Mouse (Mus musculus): ENCODE data around the gene Dcst1.

The Dcst1 gene

DNA sequence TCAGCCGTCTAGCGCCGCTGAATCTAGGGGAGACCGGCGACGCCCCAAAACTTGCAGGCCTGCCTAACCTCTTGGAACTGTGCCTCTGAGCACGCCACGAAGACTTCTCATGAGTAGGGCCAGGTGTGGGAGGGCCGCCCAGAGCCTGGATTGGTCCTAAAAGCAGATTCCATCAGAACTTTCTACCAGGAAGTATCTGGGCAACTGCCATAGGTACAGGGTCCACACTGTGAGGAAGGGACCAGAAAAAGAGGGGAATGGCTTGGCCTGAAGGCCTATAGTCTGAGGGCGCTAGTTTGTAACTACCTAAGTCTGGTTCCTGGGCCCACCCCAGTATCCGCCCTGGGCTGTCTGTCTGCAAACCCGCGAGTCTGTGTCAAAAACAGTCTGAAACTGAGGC is 33.5 kb downstream of the Dcst1 start:
- no peak for DNase-seq

DNA sequence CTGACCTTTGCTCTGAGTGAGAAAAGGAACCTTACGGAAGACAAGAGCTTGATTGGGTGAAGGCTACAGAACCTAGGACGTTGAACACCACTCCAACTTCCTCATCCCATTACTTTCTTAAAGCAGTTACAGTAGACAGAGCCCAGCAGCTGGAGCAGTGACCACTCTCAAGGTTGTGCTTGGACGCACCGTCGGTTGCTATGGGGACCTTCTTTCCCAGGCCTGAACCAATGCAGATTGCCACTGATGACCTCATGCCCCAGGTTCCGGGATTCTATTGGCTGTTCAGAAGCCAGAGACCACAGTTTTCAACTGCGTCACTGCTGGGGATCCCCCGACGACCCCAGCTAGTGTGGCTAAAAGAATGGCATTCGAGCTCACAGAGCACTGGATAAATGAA is 34.1 kb downstream of the Dcst1 start:
- DNase-seq: no peak

DNA sequence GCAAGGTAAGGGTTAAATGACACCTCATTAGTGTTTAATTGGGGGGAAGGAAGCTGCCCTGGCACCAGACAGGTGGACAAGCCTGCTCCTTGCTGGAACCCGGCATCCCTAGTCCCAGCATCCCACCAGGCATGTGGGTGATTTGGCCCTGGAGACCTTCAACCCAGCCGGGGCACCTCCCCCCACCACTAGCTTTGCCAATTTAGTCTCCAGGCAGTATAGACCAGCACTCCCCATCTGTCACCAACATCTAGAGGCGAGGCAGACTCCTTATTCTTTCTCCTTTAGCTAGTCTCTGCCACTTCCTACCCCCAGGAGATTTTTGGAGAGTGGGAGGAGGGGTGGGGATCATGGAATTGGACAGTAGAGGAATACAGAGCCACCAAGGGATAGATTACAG is 34.7 kb downstream of the Dcst1 start:
- no peak for DNase-seq

DNA sequence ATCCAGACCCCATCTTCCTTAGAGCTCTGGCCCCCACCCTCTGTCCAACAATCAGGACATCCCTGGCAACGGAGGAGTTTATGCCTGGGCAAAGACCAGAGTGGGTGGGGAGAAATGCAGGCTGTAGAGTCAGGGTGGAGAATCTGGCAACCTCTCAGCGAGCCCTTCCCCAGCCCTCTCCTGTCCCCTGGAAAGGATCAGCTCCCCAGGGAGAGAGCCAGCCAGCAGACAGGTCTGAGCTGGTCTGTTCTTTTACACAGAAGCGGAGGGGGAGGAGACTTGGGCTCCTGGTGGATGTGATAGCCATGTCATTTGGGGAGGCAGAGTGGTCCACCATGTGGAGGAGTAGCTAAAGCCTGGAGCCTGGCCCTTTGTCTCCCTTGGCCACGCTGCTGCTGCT is 36.4 kb downstream of the Dcst1 start:
- no peak for DNase-seq

DNA sequence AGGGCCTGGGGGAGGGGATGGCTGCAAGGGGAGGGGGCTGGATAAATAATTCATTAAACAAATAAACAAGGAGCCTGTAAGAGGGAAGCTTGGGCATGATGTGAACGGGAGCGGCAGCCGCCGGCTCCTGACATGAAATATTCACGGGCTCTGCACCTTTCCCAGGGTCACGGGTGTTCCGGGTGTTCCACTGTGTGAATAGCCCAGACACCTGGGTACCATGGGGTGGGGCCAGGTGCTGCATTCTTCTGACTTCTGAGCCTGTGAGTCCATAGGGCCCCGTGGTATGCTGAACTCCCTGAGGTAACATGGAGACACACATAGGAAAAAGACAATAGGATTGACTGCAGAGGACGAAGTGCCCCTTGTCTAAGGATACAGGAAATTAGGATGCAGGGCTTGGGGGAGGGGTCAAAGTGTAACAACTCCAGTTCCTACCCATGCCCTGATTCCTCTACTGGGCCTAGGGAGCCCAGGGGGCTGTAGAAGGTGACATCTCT is 37.6 kb downstream of the Dcst1 start:
- DNase-seq: no peak

DNA sequence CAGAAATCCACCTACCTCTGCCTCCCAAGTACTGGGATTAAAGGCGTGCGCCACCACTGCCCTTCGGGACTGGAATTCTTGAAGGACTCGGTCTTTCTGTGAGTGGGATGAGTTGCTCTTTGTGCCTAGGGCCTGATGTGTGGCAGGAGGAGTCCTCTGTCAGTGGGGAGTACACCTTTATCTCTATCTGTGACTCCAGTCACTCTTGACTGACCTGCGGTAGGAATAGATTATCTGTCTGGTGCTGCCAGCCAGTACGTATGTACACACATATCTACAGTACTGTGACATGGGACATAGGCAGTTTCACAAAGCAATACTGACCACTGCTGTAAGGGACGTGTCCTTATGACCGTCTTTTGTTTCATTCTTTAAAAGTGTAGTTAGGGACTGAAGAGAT is 39.2 kb downstream of the Dcst1 start:
- no peak for DNase-seq

DNA sequence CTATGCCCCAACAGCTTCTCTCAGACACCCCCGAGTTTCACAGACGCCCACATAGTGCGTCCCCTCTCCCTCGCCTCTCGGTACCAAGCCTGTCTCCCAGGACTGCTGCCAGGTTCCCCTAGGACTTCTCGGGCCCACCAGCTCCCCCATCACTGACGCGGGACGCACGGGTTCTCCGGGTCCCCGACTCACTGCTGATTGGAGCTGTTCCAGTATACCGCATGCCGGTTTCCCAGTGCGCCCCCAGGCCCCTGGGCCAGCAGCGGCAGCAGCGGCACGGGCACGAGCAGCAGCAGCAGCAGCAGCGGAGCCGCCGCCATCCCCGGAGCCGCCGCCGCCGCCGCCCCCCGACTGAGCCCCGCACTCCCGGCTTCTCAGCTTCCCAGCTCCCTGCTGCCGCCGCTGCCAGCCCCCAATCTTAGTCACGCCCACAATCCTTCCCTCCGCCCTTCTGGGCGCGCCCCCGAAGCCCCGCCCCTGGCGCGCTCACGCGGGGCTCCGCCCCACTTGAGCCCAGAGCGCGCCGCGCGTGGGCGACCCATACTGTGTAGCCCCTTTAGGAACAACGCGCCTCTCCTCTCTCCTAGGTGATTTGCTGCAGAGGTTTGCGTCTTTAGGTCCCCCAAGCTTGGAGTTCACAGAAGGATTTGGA is 42.4 kb downstream of the Dcst1 start, which contains the start of gene Efna3:
TSS of gene Efna3 (minus strand) at position 452 of the 652 bp plus-strand sequence.
- DNase-seq: peak; percentile 40 to 43

DNA sequence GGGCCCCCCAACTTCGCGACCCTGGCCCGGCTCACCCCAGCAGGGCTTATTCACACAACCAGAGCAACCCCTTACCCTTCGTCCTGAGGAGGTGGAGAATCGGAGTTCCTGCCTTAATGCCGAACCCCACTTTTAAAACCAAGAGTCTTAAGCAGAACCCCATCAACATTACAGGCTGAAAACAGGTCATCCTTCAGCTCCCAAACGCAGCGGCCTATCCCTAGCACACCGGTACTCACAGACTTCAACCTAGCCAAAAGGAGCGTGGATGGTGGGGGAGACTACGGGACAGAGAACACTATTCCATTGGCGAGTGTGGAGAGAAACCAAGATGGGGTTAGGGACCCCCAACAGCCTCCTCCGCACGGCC is 42.9 kb downstream of the Dcst1 start:
- no peak for DNase-seq

DNA sequence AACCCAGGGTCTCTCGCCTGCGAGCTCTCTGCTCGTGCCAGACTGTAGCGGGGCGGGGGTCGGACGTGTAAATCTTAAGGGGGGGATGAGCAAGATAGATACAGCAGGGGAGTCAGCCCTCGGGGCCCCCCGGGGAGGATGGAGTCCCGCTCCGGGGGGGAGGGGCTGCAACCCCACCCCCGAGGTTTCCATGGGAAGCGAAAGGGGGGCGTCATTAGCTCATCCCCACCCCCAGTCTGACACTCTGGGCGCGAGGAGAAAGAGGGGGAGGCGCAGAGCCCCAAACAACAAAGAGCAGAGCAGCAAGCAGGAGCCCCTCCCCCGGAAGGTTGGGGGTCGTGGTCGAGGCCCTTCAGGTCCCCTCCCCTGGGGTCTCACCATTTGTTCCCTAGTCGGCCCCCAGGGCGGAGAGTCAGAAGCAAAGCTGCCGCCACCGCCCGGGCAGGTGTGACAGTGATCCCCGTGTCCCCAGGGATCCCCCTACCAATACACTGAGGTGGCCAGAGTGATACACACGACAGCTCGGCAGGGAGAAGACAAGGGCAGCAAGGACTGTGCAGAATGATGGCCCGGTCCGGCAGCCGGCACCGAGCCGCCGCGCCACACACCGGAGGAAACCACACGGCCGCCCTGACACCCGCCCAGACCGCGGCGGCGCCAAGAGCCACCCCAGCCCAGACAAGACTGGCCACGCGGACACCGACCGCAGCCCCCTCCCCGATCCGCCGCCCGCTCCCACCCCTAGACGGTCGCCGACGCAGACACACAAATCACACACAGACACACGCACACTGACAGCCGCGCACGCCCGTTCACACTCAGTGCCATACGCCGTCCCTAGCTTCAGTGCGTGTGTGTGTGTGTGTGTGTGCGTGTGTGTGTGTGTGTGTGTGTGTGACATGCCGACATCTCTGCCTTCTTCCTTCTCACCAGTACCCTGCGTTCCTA is 43.6 kb downstream of the Dcst1 start:
- DNase-seq: no peak

DNA sequence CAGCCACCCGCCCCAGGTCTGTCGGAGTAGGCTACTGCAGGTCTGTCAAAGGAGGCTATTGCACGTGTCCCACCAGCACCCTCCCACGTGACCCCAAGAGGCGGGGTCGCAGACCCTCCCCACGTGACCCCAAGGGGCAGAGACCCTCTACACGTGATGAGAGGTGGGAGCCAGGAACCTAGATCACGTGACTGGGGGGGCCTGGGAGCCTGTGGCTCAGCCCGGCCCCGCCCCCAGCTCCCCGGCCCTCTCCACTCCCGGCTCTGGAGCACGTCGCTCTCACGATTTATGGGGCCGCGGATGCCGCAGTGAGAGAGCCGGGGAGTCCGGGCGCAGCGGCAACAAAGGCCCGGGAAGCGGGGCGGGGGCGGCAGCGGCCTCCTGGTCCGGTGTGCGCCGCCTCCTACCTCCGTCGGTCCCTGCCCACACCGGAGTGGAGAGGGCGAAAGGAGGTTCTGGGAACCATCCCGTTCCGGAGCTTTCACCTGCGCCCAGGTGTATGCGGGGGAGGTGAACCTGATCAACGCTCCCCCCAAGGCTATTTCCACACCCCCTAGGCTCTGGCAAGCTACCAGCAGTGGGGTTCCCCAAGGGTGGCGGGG is 44.4 kb downstream of the Dcst1 start:
- DNase-seq: no peak

DNA sequence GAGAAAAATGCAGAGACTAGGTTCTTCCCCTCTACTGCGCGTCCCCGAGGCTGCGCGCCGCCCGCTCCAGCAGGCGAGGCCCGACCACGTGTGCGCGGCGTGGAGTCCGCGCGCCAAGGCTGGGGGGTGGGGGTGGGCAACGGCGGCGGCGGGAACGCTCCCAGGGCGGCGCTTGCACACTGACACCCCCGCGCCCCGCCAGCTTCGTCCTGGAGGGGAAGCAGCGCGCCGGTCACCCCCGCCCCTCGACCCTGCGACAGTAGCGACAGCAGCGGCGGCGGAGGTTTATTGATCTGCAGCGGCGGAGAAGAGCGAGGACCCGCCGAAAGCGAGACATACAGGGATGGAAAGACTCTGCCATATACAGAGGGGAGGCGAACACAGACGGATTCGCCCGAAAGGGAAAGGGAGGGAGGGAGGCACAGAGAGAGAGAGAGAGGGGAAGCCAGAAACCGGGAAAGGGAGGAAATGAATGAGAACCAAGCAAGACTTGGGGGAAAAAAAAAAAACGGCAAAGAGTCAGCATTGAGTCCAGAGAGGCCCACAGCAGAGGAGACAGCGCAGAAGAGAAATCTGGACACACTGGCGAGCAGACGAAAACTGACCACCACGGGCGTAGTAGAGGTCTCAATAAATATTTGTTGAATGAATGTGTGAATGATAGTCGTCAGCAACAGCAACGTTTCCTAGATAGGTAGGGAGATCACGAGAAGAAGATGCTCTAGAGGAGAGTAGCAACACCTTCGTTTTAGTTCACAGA is 45.3 kb downstream of the Dcst1 start:
- no peak for DNase-seq

DNA sequence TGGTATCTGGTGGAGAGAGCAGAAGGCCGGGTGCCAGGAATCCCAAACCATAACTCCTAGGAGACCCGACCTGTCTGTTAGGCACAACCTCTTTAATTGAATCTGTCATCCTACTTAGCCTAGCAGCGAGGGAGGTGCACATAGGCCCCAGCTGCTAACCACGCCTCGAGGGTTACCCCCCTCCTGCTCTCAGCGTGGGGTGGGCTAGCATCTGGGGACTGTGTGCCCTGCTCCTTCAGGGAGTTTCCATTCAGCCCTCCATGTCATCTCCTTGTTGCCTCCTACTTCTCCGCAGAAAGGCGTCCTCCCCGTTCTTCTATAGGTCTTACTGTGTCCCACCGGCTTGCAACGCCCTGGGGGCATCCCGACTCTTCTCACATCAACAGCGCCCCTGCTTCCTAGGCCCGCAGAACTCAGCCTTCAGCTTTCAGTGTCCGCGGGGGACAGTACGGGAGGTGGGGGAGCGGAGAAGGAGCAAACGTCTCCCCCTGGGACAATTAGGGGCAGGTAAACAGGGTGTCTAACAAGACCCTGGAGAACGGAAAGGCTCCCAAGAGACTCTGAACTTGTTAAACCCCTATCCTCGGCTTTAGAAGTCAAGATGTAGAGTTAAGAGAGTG is 46.0 kb downstream of the Dcst1 start:
- no peak for DNase-seq

DNA sequence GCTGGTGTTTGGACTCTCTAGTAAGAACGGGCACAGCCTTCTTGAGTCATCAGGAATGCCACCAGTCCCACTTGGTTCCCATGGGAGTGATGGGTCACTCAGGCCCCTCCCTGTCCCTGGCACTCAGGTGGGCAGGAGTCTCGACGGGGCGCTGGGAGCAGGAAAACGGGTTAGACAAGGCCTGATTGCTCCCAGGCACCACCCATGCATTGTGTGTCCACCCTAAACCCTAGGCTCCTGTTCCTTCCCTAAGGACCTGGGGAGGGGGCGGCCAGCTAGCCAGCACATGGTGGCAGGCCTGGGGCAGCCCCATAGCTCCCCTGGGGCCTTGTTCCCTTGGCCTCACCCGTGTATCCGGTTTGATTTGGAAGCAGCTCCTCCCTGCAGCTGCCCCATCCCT is 46.7 kb downstream of the Dcst1 start:
- DNase-seq: no peak

DNA sequence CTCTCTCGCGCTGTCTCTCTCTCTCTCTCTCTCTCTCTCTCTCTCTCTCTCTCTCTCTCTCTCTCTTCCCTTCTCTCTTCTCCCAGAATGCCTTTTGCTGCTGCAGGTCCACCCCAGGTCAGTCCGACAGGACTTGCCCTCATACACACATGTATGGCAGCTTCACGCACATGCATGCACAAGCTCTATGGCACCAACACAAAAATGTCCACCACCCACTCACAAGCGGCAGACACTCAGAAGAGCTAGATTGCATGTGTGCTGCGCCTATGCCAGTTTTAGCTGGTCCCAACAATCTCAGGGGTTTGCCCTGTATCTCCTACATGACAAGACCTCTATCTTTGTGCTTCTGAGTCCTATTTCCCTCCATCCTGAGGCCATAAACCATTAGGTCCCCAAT is 47.8 kb downstream of the Dcst1 start:
- no peak for DNase-seq

DNA sequence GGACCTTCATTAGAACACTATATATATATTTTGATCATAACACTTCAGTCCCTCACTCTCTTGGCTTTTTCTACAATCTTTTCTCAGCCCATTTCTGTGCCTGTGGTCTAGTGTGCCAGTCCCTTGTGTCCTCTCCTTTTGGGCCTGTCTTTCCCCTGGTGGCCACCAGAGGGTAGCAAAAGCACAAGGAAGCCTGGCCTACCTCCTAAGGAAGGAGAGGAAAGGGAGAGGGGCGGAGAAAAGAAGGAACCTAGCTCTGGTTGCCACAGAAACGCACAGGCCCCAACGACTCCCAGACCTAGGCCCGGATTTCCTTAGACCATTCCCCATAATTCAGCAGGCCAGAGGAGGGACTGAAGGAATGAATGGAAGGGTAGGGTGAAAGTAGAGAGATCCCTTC is 48.2 kb downstream of the Dcst1 start:
- peak; percentile 54 to 76 for DNase-seq

DNA sequence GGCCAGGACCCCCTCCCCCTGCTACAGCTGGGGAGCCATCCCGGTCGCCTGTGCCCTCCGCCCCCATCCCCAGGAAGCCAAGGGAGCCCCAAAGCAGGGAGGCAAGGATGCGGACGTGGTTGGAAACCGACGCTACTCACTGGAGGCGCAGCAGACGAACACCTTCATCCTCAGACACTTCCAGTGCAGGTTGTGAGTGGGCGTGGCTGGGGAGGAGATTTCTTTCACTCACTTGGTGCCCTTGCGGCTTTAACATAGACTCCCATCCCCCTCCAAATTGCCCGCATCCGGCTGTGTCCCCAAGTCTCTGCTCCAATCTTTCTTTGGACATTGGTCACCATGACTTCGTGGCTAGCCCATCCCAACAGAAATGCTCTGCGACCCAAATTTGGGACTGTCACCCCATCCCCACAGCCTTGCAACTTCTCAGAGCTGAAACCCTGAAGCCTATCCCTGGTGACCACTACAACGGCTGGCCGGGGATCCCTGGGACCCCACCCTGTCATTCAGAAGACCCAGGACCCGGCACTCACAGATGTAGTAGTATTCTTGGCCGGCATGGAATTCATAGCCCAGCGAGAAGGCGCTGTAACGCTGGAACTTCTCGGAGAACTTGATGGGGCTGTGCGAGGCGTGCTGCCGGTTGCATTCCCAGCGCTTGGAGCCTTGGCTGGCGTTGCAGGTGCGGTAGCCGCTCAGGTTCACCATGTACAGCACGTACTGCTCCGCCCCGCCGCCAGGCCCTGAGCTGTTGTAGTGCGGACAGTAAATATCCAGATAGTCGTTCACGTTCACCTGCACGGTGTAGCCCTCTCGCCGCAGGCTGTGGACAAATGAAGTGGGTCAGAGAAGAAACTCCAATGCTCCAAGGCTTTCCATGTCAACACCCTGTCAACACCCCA is 48.9 kb downstream of the Dcst1 start:
- peak in 1 of 2 experiments; percentile 10 for DNase-seq

DNA sequence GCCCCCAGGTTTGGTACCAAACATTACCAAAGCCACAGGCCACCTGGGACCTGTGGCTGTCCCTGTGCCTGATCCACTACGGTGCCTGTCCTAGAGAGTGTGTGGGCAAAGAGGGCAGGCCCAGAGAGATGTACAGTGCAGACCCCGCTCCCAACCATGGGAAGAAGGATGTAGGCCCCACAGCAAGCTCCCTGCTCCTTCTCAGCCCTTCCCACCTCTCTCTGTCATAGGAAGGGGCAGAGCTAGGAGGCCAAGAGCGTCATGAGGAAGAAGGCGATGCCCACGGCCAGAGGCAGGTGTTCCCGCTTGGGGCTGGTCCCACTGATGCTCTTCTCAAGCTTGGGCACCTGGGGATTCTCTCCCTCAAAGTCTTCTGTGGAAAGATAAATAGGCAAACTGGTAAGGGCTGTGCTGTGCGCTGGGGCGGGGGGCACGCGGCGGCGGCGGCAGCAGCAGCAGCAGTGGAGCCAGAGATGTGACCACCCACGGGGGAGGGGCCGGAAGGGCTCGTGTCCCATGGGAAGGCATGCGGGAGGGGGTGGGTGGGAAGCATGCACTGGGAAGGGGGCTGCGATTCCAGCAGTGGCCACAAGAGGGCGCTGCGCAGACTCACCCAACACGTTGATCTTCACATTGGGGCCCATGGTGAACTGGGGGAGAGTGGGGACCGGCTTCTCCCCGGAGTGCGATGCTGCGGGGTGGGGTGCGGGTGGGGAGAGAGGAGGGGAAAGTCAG is 49.7 kb downstream of the Dcst1 start:
- DNase-seq: peak; percentile 38 to 62

DNA sequence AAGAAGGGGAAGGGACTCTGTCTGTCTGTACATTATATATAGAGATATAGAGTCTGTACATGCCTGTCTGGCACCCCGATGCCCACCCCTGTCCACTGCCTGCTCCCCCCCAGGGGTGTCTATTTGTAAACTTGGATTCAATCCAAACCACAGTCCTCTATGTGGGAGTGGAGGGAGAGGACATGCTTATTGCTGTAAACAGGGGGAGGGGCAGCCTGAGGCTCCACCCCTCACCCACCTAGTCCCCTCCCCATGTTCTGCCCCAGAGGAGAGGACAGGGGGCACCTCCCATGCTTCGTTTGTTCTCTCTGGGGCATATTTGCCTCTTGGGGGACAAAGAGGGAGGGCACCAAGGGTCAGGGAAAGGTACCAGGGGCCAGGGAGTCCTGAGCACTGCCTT is 50.3 kb downstream of the Dcst1 start:
- DNase-seq: no peak

DNA sequence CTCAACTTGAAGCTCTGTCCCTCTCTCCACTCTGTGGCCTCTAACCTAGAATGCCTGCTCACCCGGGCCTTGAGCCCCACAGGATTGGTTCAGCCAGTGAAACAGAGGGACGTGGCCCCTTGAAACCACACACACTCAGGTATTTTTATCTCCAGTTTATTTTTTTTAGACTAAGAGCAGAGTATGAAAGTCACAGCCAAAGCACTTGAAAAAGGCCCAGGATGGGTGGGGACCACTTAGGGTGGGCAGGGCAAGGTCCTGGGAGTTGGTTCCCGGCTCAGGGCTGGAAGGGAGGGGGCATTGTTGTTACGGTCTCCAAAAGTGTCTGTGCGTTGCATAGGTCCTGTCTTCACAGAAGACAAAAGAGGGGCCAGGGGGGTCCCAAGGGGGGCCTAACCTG is 50.7 kb downstream of the Dcst1 start:
- no peak for DNase-seq

DNA sequence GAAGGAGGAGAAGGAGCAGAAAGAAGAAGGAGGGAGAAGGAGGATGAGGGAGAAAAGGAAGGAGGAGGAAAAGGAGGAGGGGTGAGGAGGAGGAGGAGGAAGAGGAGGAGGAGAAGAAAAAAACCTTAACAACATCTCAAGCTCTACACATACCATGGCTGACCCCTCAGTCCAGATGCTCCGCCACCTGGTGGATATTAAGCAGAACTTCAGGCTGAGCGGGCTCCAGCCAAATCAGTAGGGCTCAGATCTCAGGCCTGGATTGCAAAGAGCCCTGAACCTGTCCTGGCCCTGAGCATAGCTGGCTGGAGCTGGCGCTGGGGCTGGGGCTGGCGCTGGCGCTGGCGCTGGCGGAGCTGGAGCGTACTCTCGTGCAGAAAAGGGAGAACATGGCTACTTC is 57.0 kb downstream of the Dcst1 start:
- DNase-seq: peak; percentile 29 to 55
